Mouse (Mus musculus) fibroblast of lung, adult 2 months (primary cell): Measurements from ENCODE around the gene Gm20388.
A peak's percentile ranks its signal among the peaks of the same experiment; 100 is the strongest.

ENCODE experiments used
- DNase-seq: peaks from one replicate; pipeline ENCODE4 v3.0.0-alpha.2; 2011; ENCODE audit warnings: low read depth

The Gm20388 gene

GRCm38 (mm10) chr8:120548313-120548761, 637.7 kb downstream of the Gm20388 start:
- DNase-seq: no peak

- no peak for DNase-seq
These were observed 638.8 kb downstream of the Gm20388 start for GRCm38 (mm10) chr8:120549321-120549921.

- DNase-seq: no peak
These were observed 639.3 kb downstream of the Gm20388 start for GRCm38 (mm10) chr8:120549922-120550321.

GRCm38 (mm10) chr8:120550430-120550829, 639.8 kb downstream of the Gm20388 start:
- DNase-seq: no peak

- DNase-seq: no peak
These were observed 640.5 kb downstream of the Gm20388 start for GRCm38 (mm10) chr8:120550937-120551676.

GRCm38 (mm10) chr8:120551677-120551980, 641.0 kb downstream of the Gm20388 start:
- no peak for DNase-seq

GRCm38 (mm10) chr8:120552509-120552908, 641.9 kb downstream of the Gm20388 start:
- DNase-seq: no peak

- DNase-seq: no peak
These were observed 642.9 kb downstream of the Gm20388 start for GRCm38 (mm10) chr8:120553441-120554123.

GRCm38 (mm10) chr8:120554466-120555039, 643.9 kb downstream of the Gm20388 start:
- no peak for DNase-seq

GRCm38 (mm10) chr8:120556198-120556892, 645.7 kb downstream of the Gm20388 start:
- DNase-seq: no peak

GRCm38 (mm10) chr8:120557170-120557965, 646.7 kb downstream of the Gm20388 start:
- no peak for DNase-seq

GRCm38 (mm10) chr8:120558162-120558561, 647.5 kb downstream of the Gm20388 start:
- DNase-seq: no peak

GRCm38 (mm10) chr8:120559654-120560053, 649.0 kb downstream of the Gm20388 start:
- DNase-seq: no peak

GRCm38 (mm10) chr8:120560535-120560934, 649.9 kb downstream of the Gm20388 start:
- DNase-seq: no peak

GRCm38 (mm10) chr8:120561539-120562435, 651.1 kb downstream of the Gm20388 start:
- no peak for DNase-seq

GRCm38 (mm10) chr8:120562680-120563347, 652.2 kb downstream of the Gm20388 start:
- no peak for DNase-seq

GRCm38 (mm10) chr8:120563348-120563724, 652.7 kb downstream of the Gm20388 start:
- DNase-seq: no peak

GRCm38 (mm10) chr8:120563851-120564837, 653.5 kb downstream of the Gm20388 start:
- DNase-seq: peak; percentile 93
